Mouse (Mus musculus) limb, embryonic 12.5 days (tissue): ENCODE measurements around the gene Amer3. TPM values are rescaled to one million over a fixed set of nuclear protein-coding genes. Genes with fewer than 3 reads are reported as not detected.
"Not testable (repeated sequence)": the region's sequence is repeated elsewhere in the genome, so short reads cannot be mapped to it uniquely, and the experiment has no call there.

Source experiments
- ATAC-seq: fragments of 200-750 bp; cut with Nextera tagmentation; 2 replicates; pipeline ENCODE4 v1.8.0; 2017; ENCODE audit warnings: low read depth, moderate TSS enrichment; ENCODE audit not compliant: insufficient number of reproducible peaks, insufficient read depth, low FRiP score, low TSS enrichment
- H3K27ac ChIP-seq: fragments of 300-500 bp; sonication (generic); 2 replicates; pipeline ENCODE4 v1.5.1; 2016; ENCODE audit warnings: mild to moderate bottlenecking, moderate library complexity
- H3K27me3 ChIP-seq: fragments of 300-500 bp; sonication (generic); 2 replicates; pipeline ENCODE4 v1.6.1; 2016; ENCODE audit warnings: mild to moderate bottlenecking, moderate library complexity
- H3K36me3 ChIP-seq: fragments of 300-500 bp; sonication (generic); 2 replicates; pipeline ENCODE4 v1.6.1; 2016; ENCODE audit warnings: mild to moderate bottlenecking, moderate library complexity
- H3K4me1 ChIP-seq: fragments of 300-500 bp; sonication (generic); replicated peaks from 2 replicates; pipeline ENCODE4 v1.6.1; 2016
- H3K4me2 ChIP-seq: fragments of 300-500 bp; sonication (generic); 2 replicates; pipeline ENCODE4 v1.6.1; 2016; ENCODE audit warnings: mild to moderate bottlenecking, moderate library complexity
- H3K4me3 ChIP-seq: fragments of 300-500 bp; sonication (generic); replicated peaks from 2 replicates; pipeline ENCODE4 v1.5.1; 2016; ENCODE audit warnings: mild to moderate bottlenecking
- H3K9ac ChIP-seq: fragments of 300-500 bp; sonication (generic); replicated peaks from 2 replicates; pipeline ENCODE4 v1.6.1; 2016; ENCODE audit warnings: mild to moderate bottlenecking, moderate library complexity
- H3K9me3 ChIP-seq: fragments of 300-500 bp; sonication (generic); 2 replicates; pipeline ENCODE4 v1.6.1; 2016; ENCODE audit warnings: mild to moderate bottlenecking, moderate library complexity
- WGBS: fragments of 180-500 bp; shearing (Covaris S2); methylation state at CpG from one replicate; pipeline ENCODE4 v1.1.7; 2016; 5-methylcytosine and 5-hydroxymethylcytosine counted together
- polyA plus RNA-seq: library from polyadenylated mRNA; unstranded; fragments of >200 nt; fragmentation: Nextera tagmentation; extraction: Ambion mirVana; gene quantifications from 2 replicates; pipeline ENCODE4 v1.2.1, GENCODE M21; 2016

The Amer3 gene
- polyA plus RNA-seq, 1 experiment from 2014 or later = 0.05 TPM

GRCm38 (mm10) chr1:34602363-34602762 lies 22.9 kb downstream of the Amer3 start:
- no peak overlapping the region for H3K4me2 ChIP-seq
- no peak for ATAC-seq
- H3K27ac ChIP-seq = no peak overlapping the region
- no peak overlapping the region for H3K9ac ChIP-seq
- H3K4me1 ChIP-seq = no peaks in the 10 kb centered on the region
- no peaks in the 10 kb centered on the region for H3K27me3 ChIP-seq
- WGBS = 17% methylated on average over 8 of the region's 8 CpGs
- no peaks in the 10 kb centered on the region for H3K36me3 ChIP-seq
- H3K9me3 ChIP-seq = no peaks in the 10 kb centered on the region
- H3K4me3 ChIP-seq = no peak overlapping the region

- H3K4me1 ChIP-seq = no peaks in the 10 kb centered on the region
- H3K36me3 ChIP-seq = no peaks in the 10 kb centered on the region
- no peak overlapping the region for H3K4me3 ChIP-seq
- H3K27me3 ChIP-seq = no peaks in the 10 kb centered on the region
- 81% methylated on average over 2 of the region's 2 CpGs for WGBS
- H3K27ac ChIP-seq = no peak overlapping the region
- H3K4me2 ChIP-seq = no peak overlapping the region
- H3K9me3 ChIP-seq = no peaks in the 10 kb centered on the region
- no peak overlapping the region for H3K9ac ChIP-seq
- no peak for ATAC-seq
Measured at GRCm38 (mm10) chr1:34613801-34614200, 34.3 kb downstream of the Amer3 start.

- 94% methylated on average over 13 of the region's 13 CpGs for WGBS
- H3K27ac ChIP-seq, H3K36me3 ChIP-seq, H3K9me3 ChIP-seq, H3K4me2 ChIP-seq, H3K27me3 ChIP-seq, H3K9ac ChIP-seq, H3K4me1 ChIP-seq, ATAC-seq, H3K4me3 ChIP-seq: not testable (repeated sequence)
Measured at GRCm38 (mm10) chr1:34620116-34620515, 40.7 kb downstream of the Amer3 start.

- H3K4me3 ChIP-seq, H3K27ac ChIP-seq, H3K4me1 ChIP-seq, H3K36me3 ChIP-seq, ATAC-seq, H3K27me3 ChIP-seq, H3K9me3 ChIP-seq, H3K9ac ChIP-seq, H3K4me2 ChIP-seq: not testable (repeated sequence)
- 84% methylated on average over 5 of the region's 5 CpGs for WGBS
Measured at GRCm38 (mm10) chr1:34620761-34621160, 41.3 kb downstream of the Amer3 start.

- WGBS = 84% methylated on average over 18 of the region's 18 CpGs
Measured at GRCm38 (mm10) chr1:34635711-34636110, 56.3 kb downstream of the Amer3 start.

More at GRCm38 (mm10) chr1:34635711-34636110, 56.3 kb downstream of the Amer3 start:
- Histone ChIP-seq H3K36me3 (no peaks in the 10 kb centered on the region), H3K9me3 (no peaks in the 10 kb centered on the region), H3K4me1 (0 out of 2 replicates have a peak, but pooled peaks cover 4% of the 10 kb centered on the region), H3K27me3 (no peaks in the 10 kb centered on the region), H3K9ac (no peak overlapping the region), H3K4me3 (no peak overlapping the region), H3K27ac (no peak overlapping the region), H3K4me2 (no peak overlapping the region)
- ATAC-seq = no peak

Other genes starting within 250 kb of the Amer3 start
- gene Ccdc115, start 140.0 kb upstream of the Amer3 start, polyA plus RNA-seq = 45.4 and 45.7 TPM in 2 replicates
- 90.3 and 93.1 TPM in 2 replicates for gene Imp4, start 139.8 kb upstream of the Amer3 start, polyA plus RNA-seq
- gene Ptpn18, start 119.9 kb upstream of the Amer3 start, polyA plus RNA-seq = 10.8 and 13.4 TPM in 2 replicates
- not detected in 2 replicates for gene Prss39, start 81.2 kb upstream of the Amer3 start, polyA plus RNA-seq
- not detected in 2 replicates for gene Cfc1, start 44.0 kb upstream of the Amer3 start, polyA plus RNA-seq
- 0.13 TPM in 1 of 2 replicates, not detected in the other for gene Prss40, start 18.7 kb upstream of the Amer3 start, polyA plus RNA-seq